Mouse (Mus musculus) right cerebral cortex, postnatal 25 days (tissue): ENCODE results near the gene Vegfb.

ENCODE experiments used
- DNase-seq: peaks from one replicate; pipeline ENCODE4 v3.0.0; 2022

Vegfb gene

DNA sequence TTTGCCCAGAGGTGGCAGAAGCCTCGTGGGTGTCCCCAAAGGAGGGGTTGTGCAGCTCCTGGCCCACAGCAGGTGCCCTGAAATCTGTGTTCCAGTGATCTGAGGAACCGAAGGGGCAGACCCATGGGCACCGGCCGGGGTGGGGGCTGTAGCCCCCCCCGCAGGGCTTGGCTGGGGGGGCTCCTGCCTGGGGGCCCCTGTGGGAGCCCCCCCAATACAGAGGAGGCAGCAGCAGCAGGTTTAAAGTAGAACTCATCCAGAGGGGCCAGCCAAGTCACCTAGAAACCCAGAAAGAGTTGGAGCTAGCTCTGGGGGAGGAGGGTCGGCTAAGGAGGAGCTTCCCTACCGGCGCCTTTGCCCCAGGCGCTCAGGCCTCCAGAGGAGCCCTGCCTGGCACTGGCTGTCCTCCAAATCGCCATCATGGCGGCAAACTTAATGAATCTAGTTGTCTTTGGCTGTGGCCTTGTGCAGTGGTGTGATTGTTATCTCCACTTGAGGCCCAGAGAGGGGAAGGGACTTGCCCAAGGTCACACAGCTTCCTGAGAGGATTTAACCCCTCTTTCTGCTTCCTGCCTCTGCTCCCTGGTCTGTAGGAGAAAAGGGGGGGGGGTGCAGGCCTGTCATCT lies 16.9 kb downstream of the Vegfb start:
- no peak for DNase-seq

DNA sequence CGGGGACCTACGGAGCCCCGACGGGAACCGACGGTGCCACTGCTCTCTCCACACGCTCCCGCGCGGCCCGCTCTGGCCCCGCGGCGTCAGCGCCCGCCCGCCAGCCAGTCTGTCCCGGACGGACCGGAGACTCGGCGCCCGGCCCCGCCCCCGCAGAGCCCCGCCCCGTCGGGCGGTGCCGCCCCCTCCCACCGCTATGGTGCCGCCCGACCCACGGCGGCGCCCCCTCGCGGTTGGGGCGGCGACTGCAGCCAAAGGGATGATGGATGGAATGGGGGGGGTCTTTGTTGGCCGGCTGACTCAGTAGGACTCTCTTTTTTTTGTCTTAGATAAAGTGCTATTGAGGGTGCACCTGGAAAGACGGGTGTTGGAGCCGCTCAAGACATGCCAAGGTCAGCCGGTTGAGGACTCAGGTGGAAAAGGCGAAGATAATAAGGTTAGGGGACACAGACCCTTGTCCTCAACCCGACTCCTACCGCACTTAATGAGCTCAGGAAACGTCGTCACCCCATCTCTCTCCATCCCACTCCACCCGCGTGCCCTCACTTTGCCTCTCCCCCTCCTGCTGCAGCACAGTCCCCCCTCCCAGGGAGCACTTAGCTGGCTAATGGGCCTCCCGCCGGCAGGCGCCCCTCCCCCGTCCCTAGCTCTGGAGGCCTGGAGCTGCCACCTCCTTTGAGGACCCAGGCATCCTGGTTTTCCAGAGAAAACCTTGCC lies 17.6 kb downstream of the Vegfb start:
- no peak for DNase-seq

DNA sequence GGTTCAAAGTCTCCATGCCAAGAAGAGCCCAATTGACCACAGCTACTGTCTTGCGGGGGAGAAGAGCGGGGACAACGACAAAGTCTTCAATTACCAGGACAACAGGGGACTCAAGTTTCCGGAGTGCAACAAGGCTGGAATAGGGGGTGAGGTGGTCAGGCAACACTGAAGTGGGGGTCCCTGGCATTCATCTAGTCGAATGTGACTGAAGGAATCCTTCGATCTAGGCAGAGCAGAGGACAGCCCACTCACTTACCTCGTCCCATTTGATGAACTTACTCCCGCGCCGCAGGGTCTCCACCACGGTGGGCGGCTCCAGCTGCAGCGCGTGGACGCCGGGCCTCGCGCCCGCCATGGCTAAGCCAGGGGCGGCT lies 18.2 kb downstream of the Vegfb start:
- DNase-seq: no peak

DNA sequence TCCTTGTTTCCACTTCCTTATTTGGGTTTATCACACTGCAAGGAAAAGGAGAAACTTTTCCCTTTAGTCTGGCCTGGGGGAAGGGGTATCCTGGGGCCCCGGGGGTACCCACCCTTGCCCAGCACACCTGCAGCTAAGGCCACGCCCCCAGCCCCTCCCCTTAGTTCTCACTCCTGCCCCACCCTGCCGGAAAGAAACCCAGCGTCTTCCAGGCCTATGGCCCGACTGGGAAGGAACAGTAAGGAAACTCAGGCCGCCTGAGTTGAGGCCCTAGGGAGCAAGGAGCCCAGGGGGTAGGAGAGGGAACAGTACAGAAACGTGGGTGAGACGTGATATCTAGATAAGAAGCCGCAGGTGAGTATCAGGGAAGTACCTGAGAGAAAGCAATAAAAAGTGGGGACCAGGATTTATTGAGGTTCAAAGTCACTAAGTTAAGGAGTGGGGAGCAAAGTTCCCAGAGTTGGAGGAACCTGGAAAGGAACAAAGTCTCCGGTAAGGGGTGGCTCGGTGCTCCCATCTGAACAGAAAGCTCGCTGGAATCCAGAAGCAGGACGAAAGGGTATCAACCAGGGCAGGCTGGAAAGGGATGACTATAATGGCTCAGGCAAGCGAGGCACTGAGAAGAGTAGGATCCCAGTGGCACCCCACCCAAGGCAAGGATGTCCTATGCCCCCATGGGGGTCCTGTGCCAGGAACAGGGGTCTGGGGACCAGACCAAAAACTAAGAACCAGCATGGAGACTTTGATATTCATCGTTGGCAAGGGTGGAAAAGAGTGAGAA lies 18.8 kb downstream of the Vegfb start:
- no peak for DNase-seq

DNA sequence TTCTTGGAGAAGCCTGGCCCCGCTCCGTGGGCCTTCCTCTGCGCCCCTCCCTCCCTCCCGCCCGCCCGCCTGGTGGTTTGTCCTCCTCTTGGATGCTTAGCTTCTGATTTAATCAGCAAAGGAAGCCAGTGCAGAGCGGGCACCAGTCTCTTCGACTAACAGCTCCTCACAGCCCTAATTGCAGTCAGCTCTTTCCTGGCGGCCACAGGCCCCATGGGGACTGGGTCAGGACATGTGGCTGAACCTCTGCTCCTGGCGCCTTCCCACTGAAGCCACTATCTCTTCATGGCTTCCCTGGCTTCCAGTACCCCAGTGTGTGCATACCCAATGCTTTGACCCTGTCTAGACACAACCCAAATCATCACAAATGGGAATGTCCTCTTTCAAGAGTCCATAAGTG lies 31.0 kb downstream of the Vegfb start:
- no peak for DNase-seq

DNA sequence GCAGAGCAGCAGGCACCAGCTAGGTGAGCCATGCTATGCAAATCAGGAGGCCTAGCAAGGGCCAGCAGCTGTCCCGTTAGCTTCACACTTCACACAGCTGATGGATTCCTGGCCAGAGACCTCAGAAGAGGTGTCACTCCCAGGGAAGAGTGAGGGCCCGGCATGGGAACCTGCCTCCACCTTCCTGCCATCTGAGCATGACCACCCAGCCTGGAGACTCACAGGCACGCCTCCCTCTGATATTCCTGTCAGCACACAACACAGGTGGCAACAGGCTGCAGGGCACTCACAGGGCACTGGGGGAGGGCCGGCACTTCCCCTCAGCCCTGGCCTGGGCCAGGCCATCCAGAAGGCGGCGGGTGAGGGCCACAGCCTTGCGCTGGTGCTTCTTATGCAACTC lies 32.0 kb downstream of the Vegfb start:
- no peak for DNase-seq

DNA sequence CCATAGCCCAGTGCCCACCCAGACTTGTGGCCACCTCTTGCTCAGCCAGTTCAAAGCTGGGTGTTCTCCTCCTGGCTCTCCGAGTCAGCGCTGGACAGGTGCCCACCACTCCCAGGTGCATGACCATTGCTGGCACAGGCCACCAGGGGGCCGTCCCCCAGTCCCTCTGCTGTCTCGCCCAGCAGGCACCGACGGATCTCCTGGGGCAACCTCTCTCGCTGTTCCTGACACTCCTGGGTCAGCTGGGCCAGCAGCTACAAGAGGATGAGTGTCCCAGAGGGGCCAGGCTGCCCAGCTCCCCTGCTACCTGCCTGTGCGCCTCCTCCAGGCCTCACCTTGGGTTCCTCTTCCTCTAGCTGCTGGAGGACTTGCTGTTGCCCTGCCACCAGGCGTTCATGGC lies 33.4 kb downstream of the Vegfb start:
- no peak for DNase-seq

DNA sequence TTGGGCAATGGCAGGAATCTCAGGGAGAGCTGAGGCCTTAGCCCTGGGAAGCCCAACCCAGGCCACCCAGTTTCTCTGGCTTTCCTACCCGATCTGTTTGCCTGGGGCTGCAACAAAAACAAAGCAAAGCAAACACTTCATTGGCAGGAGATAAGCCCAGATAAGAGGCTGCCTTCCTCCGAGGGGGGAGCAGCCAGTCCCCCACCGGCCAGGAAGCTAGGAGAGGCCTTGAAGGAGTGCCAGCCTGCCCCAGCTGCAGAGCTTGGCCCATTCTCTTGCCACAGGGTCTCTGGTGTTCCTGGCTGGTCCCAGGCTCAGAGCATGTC lies 34.8 kb downstream of the Vegfb start:
- DNase-seq: no peak

DNA sequence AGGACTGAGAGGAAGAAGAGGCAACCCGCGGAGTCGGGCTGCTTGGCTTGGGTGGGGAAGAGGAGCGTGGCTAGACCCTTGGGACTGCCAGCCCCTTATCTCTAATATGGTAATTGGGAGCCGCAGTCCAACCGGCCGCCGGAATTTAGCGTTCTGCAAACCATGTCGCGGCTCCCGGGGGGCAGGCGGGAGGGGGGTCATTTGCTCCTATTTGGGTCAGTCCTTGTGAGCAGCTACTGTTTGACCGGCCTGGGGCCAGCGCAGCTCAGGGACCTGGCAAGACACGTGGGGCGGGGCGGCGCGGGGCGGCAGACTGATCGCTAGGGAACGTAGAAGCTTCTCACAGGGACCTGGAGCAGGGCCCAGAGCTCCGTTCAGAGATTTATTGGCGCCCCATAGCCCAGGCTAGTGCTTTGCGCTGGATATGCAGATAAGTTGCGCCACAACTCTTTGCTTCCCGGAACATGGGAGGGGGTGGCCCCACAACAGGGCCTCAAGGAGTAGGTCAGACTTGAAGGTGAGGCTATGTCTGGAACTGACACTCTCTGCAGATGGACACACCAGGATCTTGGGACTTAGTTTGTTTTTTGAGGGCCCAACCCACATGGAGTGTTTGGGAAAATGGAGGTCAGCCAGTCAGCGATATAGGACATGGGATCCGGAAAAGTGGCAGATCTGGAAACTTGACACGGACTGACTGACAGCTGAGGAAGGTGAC lies 35.3 kb downstream of the Vegfb start:
- peak; percentile 74 for DNase-seq

DNA sequence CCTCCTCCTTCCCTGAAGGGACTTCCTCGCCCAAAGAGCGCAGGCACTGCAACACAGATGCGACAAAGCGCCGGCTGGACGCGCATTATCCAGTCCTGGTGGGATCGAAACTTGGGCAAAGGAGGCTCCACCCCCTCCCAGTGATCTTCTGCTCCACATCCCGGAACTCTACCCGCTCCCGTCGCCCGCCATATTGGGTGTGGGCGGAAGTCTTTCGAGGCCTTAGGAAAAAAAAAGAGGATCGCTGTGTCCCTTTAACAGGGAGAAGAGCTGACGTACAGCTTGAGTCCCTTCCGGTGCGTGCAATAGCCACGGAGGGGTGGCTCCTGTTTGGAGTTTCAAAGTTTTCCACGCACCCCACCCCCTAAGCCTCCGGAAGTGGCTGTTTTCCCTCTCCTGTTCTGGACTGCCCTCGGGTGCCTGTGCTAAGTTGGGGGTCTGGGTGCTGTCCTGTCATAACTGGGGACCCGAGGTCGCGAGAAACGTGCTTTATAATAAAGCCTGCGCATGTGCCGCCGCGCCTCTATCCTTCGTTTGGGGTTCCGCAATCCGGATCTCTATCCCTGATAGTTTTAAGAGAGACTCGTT lies 36.0 kb downstream of the Vegfb start:
- DNase-seq: peak; percentile 92

DNA sequence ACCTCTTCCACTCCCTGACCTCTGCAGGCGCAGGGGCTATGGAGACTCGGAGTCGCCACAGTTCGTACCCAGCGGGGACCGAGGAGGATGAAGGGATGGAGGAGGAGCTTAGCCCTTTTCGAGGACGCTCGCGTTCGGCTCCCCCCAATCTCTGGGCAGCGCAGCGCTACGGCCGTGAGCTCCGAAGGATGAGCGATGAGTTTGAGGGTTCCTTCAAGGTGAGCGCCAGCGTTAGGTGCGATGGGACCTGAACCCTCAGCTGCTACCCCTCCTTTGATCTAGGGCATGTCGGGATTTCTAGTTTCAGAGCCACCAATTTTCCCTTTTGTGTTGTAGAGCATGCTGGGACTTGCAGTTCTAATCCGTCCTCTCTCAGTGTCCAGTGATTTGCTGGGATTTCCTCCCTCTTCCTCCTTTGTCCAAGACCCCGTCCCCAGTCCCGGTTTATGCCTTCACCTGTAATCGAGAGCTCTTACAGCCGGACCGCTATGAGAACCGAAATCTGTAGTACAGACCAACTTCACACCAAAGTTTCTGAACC lies 36.8 kb downstream of the Vegfb start:
- DNase-seq: peak; percentile 68

DNA sequence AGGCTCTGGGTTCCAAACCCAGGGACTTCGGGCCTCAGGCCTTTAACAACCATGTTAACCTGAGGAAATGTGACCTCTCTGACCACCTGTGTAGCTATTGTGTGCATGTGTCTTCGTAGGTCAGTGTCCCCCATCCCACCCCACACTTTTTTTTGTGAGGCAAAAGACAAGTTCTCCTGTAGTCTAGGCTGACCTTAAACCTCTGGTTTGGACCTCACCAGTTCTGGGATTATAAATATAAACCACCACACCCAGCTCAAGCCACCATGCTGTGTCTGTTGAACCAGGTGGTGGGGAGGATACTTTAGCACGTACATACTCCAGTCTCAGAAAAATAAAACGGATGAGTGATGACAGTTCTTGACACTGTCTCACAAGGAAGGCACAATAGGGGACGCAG lies 37.5 kb downstream of the Vegfb start:
- DNase-seq: no peak

DNA sequence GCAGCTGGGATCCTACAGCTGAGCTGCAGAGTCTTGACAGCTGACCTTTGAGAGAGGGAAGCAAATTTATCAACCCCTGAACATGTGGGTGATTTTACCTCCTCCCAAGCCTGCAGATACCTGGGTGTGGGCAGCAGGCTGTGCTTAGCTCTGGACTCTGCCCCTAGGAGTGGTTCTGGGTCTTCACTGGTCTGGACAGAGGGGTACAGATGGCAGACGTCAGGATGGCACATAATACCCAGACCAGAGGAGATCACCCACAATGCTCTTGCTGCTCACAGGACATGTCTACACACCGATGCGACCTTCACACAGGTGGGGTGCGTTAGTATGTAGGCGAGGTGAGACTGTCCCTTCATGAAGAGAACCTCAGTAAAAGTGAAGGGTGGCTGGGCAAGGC lies 37.9 kb downstream of the Vegfb start:
- DNase-seq: no peak

DNA sequence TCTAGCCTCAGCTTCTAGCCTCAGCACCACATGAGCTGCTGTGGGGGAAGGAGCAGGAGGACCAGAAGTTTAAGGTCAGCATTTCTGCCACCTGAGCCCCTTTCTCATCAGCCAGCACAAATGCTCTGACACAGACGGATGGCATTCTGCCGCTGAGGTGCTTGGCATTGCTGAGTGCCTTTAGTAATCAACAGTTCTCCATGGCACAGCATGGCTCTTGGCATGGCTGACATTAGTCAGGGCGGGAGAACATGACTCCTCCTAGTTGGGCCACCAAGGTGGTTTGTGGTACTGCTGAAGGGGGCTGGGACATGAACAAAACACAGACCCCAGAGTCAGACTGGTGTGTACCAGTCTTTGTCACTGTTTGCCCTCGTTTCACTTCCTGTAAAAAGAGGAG lies 39.3 kb downstream of the Vegfb start:
- DNase-seq: no peak

DNA sequence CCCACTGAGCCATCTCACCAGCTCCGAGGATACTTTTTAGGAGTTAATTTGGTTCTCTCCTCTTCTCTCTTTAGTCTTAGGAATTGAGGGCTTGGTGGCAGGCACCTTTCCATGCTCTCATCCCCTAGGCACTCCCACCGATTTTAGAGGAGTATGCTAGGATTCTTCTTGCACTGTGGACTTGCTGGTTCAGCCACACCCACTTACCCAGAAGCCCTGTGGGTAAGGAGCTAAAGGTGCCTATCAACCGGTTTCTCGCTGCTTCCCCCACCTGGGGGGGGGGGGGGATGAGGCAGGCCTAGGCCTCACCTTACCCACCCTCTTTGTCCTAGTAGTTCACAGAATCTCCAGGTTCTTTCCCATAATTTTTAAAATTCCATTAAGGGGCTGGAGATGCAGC lies 39.7 kb downstream of the Vegfb start:
- no peak for DNase-seq

DNA sequence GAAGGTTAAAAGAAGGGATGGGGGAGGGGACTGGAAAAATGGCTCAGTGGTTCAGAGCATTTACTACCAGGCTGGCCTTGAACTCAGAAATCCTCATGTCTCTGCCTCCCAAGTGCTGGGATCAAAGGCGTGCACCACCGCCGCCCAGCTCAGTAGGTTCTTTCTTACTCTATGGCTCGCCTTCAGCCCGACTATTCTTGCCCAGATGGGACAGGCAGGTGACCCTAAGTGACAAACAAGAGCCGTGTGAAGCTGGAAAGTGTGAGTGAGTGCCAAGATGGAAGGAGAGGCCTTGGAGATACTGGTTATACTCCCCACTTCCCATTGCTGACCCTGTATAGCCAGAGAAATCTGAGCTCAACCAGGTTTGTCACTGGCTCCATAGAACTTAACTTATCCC lies 43.7 kb downstream of the Vegfb start:
- DNase-seq: no peak

DNA sequence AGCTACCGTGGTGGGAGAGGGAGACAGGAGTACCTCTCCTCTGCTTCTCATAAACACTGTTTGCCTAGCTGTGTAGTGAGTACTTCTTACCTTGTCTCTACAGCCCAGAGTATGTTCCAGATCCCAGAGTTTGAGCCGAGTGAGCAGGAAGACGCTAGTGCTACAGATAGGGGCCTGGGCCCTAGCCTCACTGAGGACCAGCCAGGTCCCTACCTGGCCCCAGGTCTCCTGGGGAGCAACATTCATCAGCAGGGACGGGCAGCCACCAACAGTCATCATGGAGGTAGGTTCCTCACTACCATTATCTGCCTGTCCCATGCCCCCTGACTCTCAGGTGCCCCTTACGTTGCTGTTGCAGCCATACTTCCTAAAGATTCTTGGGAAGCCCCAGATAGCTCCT lies 44.7 kb downstream of the Vegfb start:
- no peak for DNase-seq

DNA sequence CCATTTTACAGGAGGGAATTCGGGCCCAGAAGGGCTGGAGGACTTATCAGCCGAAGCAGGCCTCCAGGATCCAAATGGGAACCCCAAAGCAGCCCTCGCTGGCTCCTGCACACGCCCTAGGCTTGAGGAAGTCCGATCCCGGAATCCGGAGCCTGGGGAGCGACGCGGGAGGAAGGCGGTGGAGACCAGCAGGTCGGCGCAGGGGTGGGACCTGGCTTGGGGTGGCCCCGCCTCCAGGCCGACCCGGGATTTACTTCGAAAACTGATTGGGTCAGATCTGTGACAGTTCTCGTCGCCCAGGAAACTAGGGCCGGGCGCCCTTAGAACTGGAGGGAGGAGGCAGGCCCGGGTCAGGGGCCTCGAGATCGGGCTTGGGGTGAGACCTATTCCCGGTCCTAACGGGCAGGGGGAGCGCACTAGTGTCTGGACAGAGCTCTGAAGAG lies 45.2 kb downstream of the Vegfb start, which contains the start of gene Gpr137:
TSS of gene Gpr137 (minus strand) at position 232 of the 443 bp plus-strand sequence.
- peak; percentile 92 for DNase-seq

DNA sequence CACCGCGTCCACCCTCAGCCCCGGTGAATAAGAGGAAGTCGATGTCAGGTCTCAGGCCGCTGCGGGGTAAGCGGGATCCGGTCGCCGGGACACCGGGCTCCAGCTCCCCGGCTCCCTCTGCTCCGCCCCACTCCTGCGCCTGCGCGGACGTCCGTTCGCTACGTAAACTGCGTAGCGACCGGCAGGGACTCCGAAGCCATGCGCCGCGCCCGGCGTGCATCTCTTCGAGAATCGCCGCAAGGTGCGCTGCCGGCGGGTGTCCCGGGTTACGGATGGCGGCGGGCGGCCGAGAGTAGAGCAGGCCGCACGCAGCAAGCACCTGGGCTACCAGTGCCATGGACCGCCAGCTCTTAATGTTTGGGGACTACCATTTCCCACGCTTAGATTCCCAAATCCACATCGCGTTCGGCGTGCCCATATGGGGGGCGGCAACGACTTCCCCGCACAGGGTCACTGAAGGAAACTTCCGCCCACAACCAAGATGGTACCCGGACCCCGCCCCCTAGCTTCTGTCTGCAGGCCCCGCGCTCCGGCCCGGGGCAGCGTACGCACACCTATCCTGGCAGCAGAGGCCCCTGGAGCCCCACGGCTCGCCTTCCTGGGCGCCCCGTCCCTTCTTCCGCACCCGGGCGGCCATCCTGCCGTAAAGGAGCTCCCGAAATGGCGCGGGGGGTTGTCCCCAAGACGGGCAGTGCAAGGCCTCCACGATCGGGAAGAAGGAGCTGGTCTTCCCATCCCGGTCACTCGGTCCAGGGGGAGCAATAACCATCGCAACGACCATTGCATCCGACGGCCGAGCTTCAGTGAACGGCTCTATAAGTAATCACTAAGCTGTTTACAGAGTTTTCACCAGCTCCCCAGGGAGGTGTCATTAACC lies 45.8 kb downstream of the Vegfb start, which contains the start of gene Bad:
TSS of gene Bad (plus strand) at position 490 of the 877 bp plus-strand sequence.
- peak; percentile 94 for DNase-seq

DNA sequence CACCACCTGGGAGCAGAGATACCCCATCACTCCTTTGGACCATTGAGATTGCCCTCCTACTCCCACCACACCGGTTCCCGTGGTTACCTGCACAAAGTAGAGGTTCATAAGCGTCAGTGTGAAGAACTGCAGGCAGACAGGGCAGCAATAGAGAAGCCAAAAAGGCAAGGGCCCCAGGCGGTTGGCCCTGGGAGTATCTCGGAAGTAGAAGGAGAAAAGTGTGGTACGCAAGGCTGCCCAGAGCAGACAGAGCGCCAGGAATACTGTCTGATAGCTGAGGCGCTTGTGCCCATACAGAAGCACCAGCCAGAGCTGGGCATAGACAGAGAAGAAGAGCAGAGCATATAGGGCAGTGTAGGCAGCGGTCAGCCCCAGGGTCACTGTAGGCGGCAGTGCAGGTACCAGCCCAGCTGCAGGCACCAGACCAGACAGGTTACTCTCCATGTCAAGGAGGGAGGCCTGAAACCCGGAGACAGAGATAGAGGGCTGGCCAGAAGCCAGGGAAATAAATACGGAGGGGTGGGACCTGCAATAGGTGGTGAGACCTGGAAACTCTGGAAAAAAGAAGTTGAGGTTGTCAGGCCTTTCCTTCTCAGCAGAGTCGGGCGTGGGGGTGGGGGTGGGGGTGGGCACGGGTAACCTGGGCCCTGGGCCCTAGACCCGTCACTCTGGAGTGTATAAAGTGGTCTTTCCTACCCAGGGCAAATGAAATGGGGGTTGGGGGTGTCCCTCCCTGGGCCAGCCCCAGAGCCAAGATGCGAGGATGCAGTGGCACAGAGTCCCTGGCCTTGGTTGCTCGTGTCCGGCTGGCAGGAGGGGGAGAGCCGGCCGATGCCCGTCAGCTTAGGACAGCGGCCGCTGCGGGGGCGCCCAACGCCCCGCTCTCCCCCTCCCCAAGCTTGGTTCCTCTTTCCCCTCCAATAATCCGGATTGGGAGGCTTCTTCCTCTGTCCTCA lies 46.8 kb downstream of the Vegfb start:
- no peak for DNase-seq
